ENCODE assay signal across 26 mouse cellular contexts in genomic region chr10:63124016-63124415, GRCm38 (mm10). TPM values are rescaled to one million over a fixed set of nuclear protein-coding genes. Genes with fewer than 3 reads are reported as not detected.
"Had no signal": no experiment of that assay in that cellular context is flagged by ENCODE, and none has a peak within 500 bp of the region (broad histone marks: within the 10 kb centered on the region; RNA-seq: fewer than 3 reads in every experiment).

No protein-coding gene starts in this region.

- DNase-seq: kidney, postnatal 10 days; kidney, postnatal 36 days; left cerebral cortex, postnatal 4 days; liver; lung, adult 18-20 months; lung, postnatal 10 days; lung, postnatal 4 days; midbrain, embryonic 14.5 days; right cerebral cortex, adult 18-20 months; right cerebral cortex, postnatal 14 days; right cerebral cortex, postnatal 4 days; thymus, adult 2 months; thymus, postnatal 14 days; thymus, postnatal 4 days had no signal

- H3K27me3 ChIP-seq: kidney, embryonic 15.5 days; limb, embryonic 13.5 days; lung, embryonic 15.5 days; neural tube, embryonic 12.5 days; neural tube, embryonic 15.5 days had no signal

- H3K4me1 ChIP-seq: kidney, embryonic 15.5 days; limb, embryonic 13.5 days; liver, embryonic 12.5 days; liver, embryonic 15.5 days; lung, embryonic 15.5 days; neural tube, embryonic 12.5 days; neural tube, embryonic 15.5 days had no signal

- H3K4me2 ChIP-seq: kidney, embryonic 15.5 days; limb, embryonic 13.5 days; liver, embryonic 12.5 days; liver, embryonic 15.5 days; lung, embryonic 15.5 days; midbrain, embryonic 11.5 days; neural tube, embryonic 12.5 days; neural tube, embryonic 15.5 days had no signal

- H3K9me3 ChIP-seq: kidney, embryonic 15.5 days; limb, embryonic 13.5 days; liver, embryonic 12.5 days; liver, embryonic 15.5 days; lung, embryonic 15.5 days; neural tube, embryonic 12.5 days; neural tube, embryonic 15.5 days had no signal

- H3K36me3 ChIP-seq: kidney, embryonic 15.5 days; limb, embryonic 13.5 days; liver, embryonic 12.5 days; liver, embryonic 15.5 days; lung, embryonic 15.5 days; neural tube, embryonic 12.5 days; neural tube, embryonic 15.5 days had no signal

- H3K4me3 ChIP-seq: kidney, embryonic 15.5 days; limb, embryonic 13.5 days; liver, embryonic 12.5 days; liver, embryonic 15.5 days; lung, embryonic 15.5 days; neural tube, embryonic 12.5 days; neural tube, embryonic 15.5 days had no signal

- H3K27ac ChIP-seq: kidney, embryonic 15.5 days; limb, embryonic 13.5 days; liver, embryonic 12.5 days; liver, embryonic 15.5 days; lung, embryonic 15.5 days; neural tube, embryonic 12.5 days; neural tube, embryonic 15.5 days; stomach, postnatal 0 days had no signal

- ATAC-seq: liver, embryonic 12.5 days had no signal

- H3K9ac ChIP-seq: kidney, embryonic 15.5 days; limb, embryonic 13.5 days; liver, embryonic 12.5 days; liver, embryonic 15.5 days; lung, embryonic 15.5 days; neural tube, embryonic 12.5 days; neural tube, embryonic 15.5 days had no signal

RNA-seq across cellular contexts. Expression of gene Atoh7, which starts 24.6 kb away (rescaled TPM):
- total RNA-seq: megakaryocyte progenitor cell, adult 5-6 weeks; megakaryocyte-erythroid progenitor cell, adult 5-6 weeks had no signal
- polyA plus RNA-seq: kidney, embryonic 15.5 days; liver, embryonic 12.5 days; liver, embryonic 15.5 days; lung, embryonic 15.5 days; stomach, embryonic 14.5 days; stomach, postnatal 0 days had no signal
